Mouse (Mus musculus) MEL (cell line): ENCODE data around the gene Dnajc25. TPM values are rescaled to one million over a fixed set of nuclear protein-coding genes. Genes with fewer than 3 reads are reported as not detected.
A peak's percentile ranks its signal among the peaks of the same experiment; 100 is the strongest.

Source experiments
- DNase-seq: peaks from one replicate; pipeline ENCODE4 v3.0.0; 2011; ENCODE audit warnings: low read depth, low spot score
- H3K27ac ChIP-seq: 2 replicates; pipeline ENCODE4 v1.5.1; 2012; ENCODE audit warnings: low read depth, mild to moderate bottlenecking, control low read depth, low read length, moderate library complexity; ENCODE audit not compliant: control insufficient read depth
- H3K27me3 ChIP-seq, 2 experiments: fragments of 150-350 bp in 1 of 2; sonication (generic) in 1 of 2; 2 replicates each; pipeline ENCODE4 v1.6.1; 2012; ENCODE audit warnings: low read length in 2 of 2, mild to moderate bottlenecking in 2 of 2, improper control_type of control experiment in 1 of 2, moderate library complexity in 1 of 2; ENCODE audit not compliant: insufficient read depth in 2 of 2, control insufficient read depth in 1 of 2
- H3K36me3 ChIP-seq, 2 experiments: 2 replicates each; pipeline ENCODE4 v1.6.1; 2012 to 2014; ENCODE audit warnings: low read length in 2 of 2, improper control_type of control experiment in 1 of 2, inconsistent platforms in 1 of 2, mild to moderate bottlenecking in 1 of 2; ENCODE audit not compliant: insufficient read depth in 2 of 2, control insufficient read depth in 1 of 2
- H3K4me1 ChIP-seq, 2 experiments: fragments of 150-350 bp in 1 of 2; sonication (generic) in 1 of 2; 2 replicates each; pipeline ENCODE4 v1.6.1; 2012; ENCODE audit warnings: low read length in 2 of 2, improper control_type of control experiment in 1 of 2, mild to moderate bottlenecking in 1 of 2; ENCODE audit not compliant: insufficient read depth in 2 of 2, control insufficient read depth in 1 of 2
- H3K4me3 ChIP-seq, 2 experiments: fragments of 150-350 bp in 1 of 2; sonication (generic) in 1 of 2; 2 replicates each; pipeline ENCODE4 v1.5.1; 2012; ENCODE audit warnings: low read depth in 2 of 2, low read length in 2 of 2, mild to moderate bottlenecking in 2 of 2, moderate library complexity in 2 of 2, control low read depth in 1 of 2, improper control_type of control experiment in 1 of 2; ENCODE audit not compliant: control insufficient read depth in 1 of 2, insufficient read depth in 1 of 2
- H3K79me2 ChIP-seq: 2 replicates; pipeline ENCODE4 v1.6.1; 2012; ENCODE audit warnings: mild to moderate bottlenecking, low read length, moderate library complexity; ENCODE audit not compliant: control insufficient read depth, poor library complexity, insufficient read depth
- H3K9ac ChIP-seq: 2 replicates; pipeline ENCODE4 v1.6.1; 2012; ENCODE audit warnings: low read depth, mild to moderate bottlenecking, control low read depth, low read length, moderate library complexity; ENCODE audit not compliant: control insufficient read depth, poor library complexity, severe bottlenecking
- H3K9me3 ChIP-seq: fragments of 150-350 bp; sonication (generic); replicated peaks from 2 replicates; pipeline ENCODE4 v1.6.1; 2012; ENCODE audit warnings: mild to moderate bottlenecking, low read length, improper control_type of control experiment, moderate library complexity; ENCODE audit not compliant: insufficient read depth
- BHLHE40 ChIP-seq: IDR thresholded peaks from 2 replicates; pipeline ENCODE4 v1.6.1; 2012; ENCODE audit warnings: low read depth, mild to moderate bottlenecking, inconsistent platforms, low read length, improper control_type of control experiment, borderline replicate concordance
- CHD1 ChIP-seq: IDR thresholded peaks from 2 replicates; pipeline ENCODE4 v1.6.1; 2012; ENCODE audit warnings: low read depth, mild to moderate bottlenecking, inconsistent platforms, low read length, improper control_type of control experiment
- CHD2 ChIP-seq: IDR thresholded peaks from 2 replicates; pipeline ENCODE4 v1.6.1; 2011; ENCODE audit warnings: low read length, improper control_type of control experiment
- CTCF ChIP-seq, 3 experiments: IDR thresholded peaks in 2 of 3; conservative IDR thresholded peaks in 1 of 3; 2 replicates each; pipeline ENCODE4 v1.5.1; 2011 to 2012; ENCODE audit warnings: low read length in 3 of 3, low read depth in 2 of 3, mild to moderate bottlenecking in 2 of 3, improper control_type of control experiment in 1 of 3, inconsistent platforms in 1 of 3, mixed read lengths in 1 of 3, moderate library complexity in 1 of 3; ENCODE audit not compliant: control insufficient read depth in 1 of 3, insufficient read depth in 1 of 3, poor library complexity in 1 of 3, severe bottlenecking in 1 of 3
- E2F4 ChIP-seq: IDR thresholded peaks from 2 replicates; pipeline ENCODE4 v1.6.1; 2011; ENCODE audit warnings: low read depth, low read length, improper control_type of control experiment, borderline replicate concordance
- EP300 ChIP-seq, 2 experiments: IDR thresholded peaks; 2 replicates each; pipeline ENCODE4 v1.6.1; 2011; ENCODE audit warnings: improper control_type of control experiment in 2 of 2, low read length in 2 of 2, low read depth in 1 of 2, mild to moderate bottlenecking in 1 of 2
- GABPA ChIP-seq: IDR thresholded peaks from 2 replicates; pipeline ENCODE4 v1.6.1; 2012; ENCODE audit warnings: low read depth, mild to moderate bottlenecking, inconsistent platforms, low read length, improper control_type of control experiment, moderate library complexity
- KAT2A ChIP-seq: conservative IDR thresholded peaks from 2 replicates; pipeline ENCODE4 v1.6.1; 2012; ENCODE audit warnings: low read depth, low read length, improper control_type of control experiment, inconsistent platforms
- MAX ChIP-seq: IDR thresholded peaks from 2 replicates; pipeline ENCODE4 v1.6.1; 2011; ENCODE audit warnings: low read length, improper control_type of control experiment
- MEF2A ChIP-seq: IDR thresholded peaks from 2 replicates; pipeline ENCODE4 v1.6.1; 2014; ENCODE audit warnings: low read depth, mild to moderate bottlenecking, inconsistent platforms, low read length, improper control_type of control experiment; ENCODE audit not compliant: poor library complexity, insufficient replicate concordance, severe bottlenecking; ENCODE audit errors: extremely low read depth
- MXI1 ChIP-seq: IDR thresholded peaks from 2 replicates; pipeline ENCODE4 v1.6.1; 2011; ENCODE audit warnings: mild to moderate bottlenecking, low read depth, low read length, improper control_type of control experiment
- MYC ChIP-seq: IDR thresholded peaks from 2 replicates; pipeline ENCODE4 v1.6.1; 2011; ENCODE audit warnings: low read depth, mild to moderate bottlenecking, low read length, improper control_type of control experiment, moderate library complexity
- NELFE ChIP-seq: IDR thresholded peaks from 2 replicates; pipeline ENCODE4 v1.6.1; 2011; ENCODE audit warnings: low read depth, low read length, improper control_type of control experiment
- POLR2A ChIP-seq, 2 experiments: IDR thresholded peaks; 2 replicates each; pipeline ENCODE4 v1.6.1; 2011 to 2012; ENCODE audit warnings: low read length in 2 of 2, mild to moderate bottlenecking in 2 of 2, control low read depth in 1 of 2, improper control_type of control experiment in 1 of 2, low read depth in 1 of 2, moderate library complexity in 1 of 2; ENCODE audit not compliant: control insufficient read depth in 1 of 2, insufficient read depth in 1 of 2, poor library complexity in 1 of 2
- SIN3A ChIP-seq: IDR thresholded peaks from 2 replicates; pipeline ENCODE4 v1.6.1; 2012; ENCODE audit warnings: low read length, improper control_type of control experiment, inconsistent platforms
- TAL1 ChIP-seq: IDR thresholded peaks from 2 replicates; pipeline ENCODE4 v1.6.1; 2012; ENCODE audit warnings: mild to moderate bottlenecking, inconsistent platforms, low read length, moderate library complexity, mixed read lengths
- TCF12 ChIP-seq: IDR thresholded peaks from 2 replicates; pipeline ENCODE4 v1.6.1; 2014; ENCODE audit warnings: low read depth, mild to moderate bottlenecking, inconsistent platforms, low read length, improper control_type of control experiment, moderate library complexity
- UBTF ChIP-seq: IDR thresholded peaks from 2 replicates; pipeline ENCODE4 v1.6.1; 2012; ENCODE audit warnings: low read depth, mild to moderate bottlenecking, inconsistent platforms, low read length, improper control_type of control experiment, moderate library complexity, borderline replicate concordance; ENCODE audit not compliant: insufficient read depth
- USF1 ChIP-seq: IDR thresholded peaks from 2 replicates; pipeline ENCODE4 v1.6.1; 2014; ENCODE audit warnings: low read depth, mild to moderate bottlenecking, inconsistent platforms, low read length, improper control_type of control experiment, moderate library complexity
- ZC3H11A ChIP-seq: IDR thresholded peaks from 2 replicates; pipeline ENCODE4 v1.6.1; 2012; ENCODE audit warnings: low read depth, mild to moderate bottlenecking, inconsistent platforms, low read length, improper control_type of control experiment
- ZKSCAN1 ChIP-seq: IDR thresholded peaks from 2 replicates; pipeline ENCODE4 v1.6.1; 2012; ENCODE audit warnings: low read depth, mild to moderate bottlenecking, inconsistent platforms, low read length, improper control_type of control experiment, moderate library complexity
- polyA plus RNA-seq, 2 experiments: library from polyadenylated mRNA; stranded (reverse) in 1 of 2; unstranded in 1 of 2; fragments of >175 nt in 1 of 2; fragments of >200 nt in 1 of 2; gene quantifications; 2 replicates each; pipeline versions ENCODE4 v1.2.1 to v1.2.4; 2012; ENCODE audit warnings: low replicate concordance in 2 of 2, low read depth in 1 of 2; ENCODE audit not compliant: insufficient read length in 2 of 2, insufficient read depth in 1 of 2, missing spikeins in 1 of 2
- total RNA-seq: library from RNA; depleted of rRNA; stranded (reverse); fragments of 300-350 nt; gene quantifications from 2 replicates; pipeline ENCODE4 v1.2.3, GENCODE M21; 2012; rRNA removed

Dnajc25 gene
- 6.2 and 6.6 TPM in 2 replicates for total RNA-seq
- 10 to 100 TPM in 1 of 2 experiments, not detected in 1; 11.8 TPM for polyA plus RNA-seq

DNA sequence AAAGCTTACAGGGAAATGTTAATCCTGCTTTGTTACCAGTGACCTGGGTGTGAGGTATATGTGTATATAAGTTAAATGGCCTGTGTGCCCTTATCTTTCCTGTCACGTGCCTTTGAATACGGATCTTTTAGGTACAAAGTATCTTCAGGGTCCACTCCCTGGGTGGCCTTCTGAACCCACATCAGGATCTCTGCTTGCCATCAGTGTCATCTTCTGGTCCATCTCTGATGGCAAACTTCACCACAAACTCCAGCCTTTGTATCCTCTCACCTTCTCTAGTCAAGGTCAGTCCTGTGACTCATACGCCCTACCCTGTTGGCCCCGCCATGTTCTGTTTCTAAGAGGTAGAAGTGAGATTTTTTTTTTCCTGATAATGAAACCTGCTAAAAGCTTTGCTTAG lies at the start of gene Dnajc25:
Gene Dnajc25, plus strand, starts transcription at position 301 of the 400 bp plus-strand sequence.
- H3K27me3 ChIP-seq = no peaks in the 10 kb centered on the region
- H3K4me1 ChIP-seq = peaks cover 13 to 31% of the 10 kb centered on the region in 2 experiments
- no peak within 1 kb of the TSS for H3K9ac ChIP-seq
- H3K27ac ChIP-seq = no peak within 1 kb of the TSS
- no peak within 1 kb of the TSS for H3K4me3 ChIP-seq
- TF ChIP-seq EP300 (IDR thresholded peaks at IDR 0.05; ENCODE audit: low read depth in 1 of 2, low read length in 2 of 2) = no peak
- TF ChIP-seq BHLHE40 = 0 out of 2 replicates have a peak, but pooled peaks have one; percentile 34
- TF ChIP-seq E2F4 = no peak
- TF ChIP-seq USF1 = peak; percentile 53; the same call in 1 of the 2 replicates
- TF ChIP-seq ZC3H11A = no peak
- no peak for TF ChIP-seq MYC
- H3K36me3 ChIP-seq = peaks cover 0 to 15% of the 10 kb centered on the region in 2 experiments; a peak in 2 of 4 replicates
- no peak for DNase-seq
- no peaks in the 10 kb centered on the region for H3K79me2 ChIP-seq
- no peaks in the 10 kb centered on the region for H3K9me3 ChIP-seq

DNA sequence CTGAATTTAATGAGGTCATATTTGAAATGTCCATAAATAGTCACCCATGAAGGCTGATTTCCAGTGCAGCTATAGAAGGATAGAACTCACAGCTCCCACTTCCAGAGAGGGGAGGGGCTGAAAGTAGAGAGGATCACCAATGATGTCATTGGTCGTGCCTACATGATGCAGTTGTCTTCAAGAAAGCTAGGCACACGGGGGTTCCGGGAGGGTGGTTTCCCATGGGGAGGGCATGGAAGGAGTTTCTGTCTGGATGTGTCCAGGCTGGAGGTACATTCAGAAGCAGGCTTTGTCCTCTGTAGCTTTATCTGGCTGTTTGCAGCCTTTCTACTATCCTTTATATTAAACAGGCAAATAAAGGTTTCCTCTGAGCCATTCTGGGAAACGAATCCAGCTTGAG lies 46.5 kb upstream of the Dnajc25 start:
- TF ChIP-seq POLR2A (IDR thresholded peaks at IDR 0.05; ENCODE audit: control insufficient read depth in 1 of 2, insufficient read depth in 1 of 2, low read depth in 1 of 2, low read length in 2 of 2, poor library complexity in 1 of 2) = no peak
- TF ChIP-seq SIN3A = no peak
- TF ChIP-seq CTCF (IDR thresholded peaks at IDR 0.05 in 2 of 3, conservative IDR thresholded peaks at IDR 0.05 in 1 of 3; ENCODE audit: control insufficient read depth in 1 of 3, insufficient read depth in 1 of 3, low read depth in 2 of 3, low read length in 3 of 3, poor library complexity in 1 of 3, severe bottlenecking in 1 of 3) = no peak
- no peak for TF ChIP-seq TCF12
- TF ChIP-seq UBTF = no peak
- TF ChIP-seq CHD1 = no peak
- no peak for TF ChIP-seq GABPA
- no peak for TF ChIP-seq MAX
- no peak for TF ChIP-seq MEF2A
- TF ChIP-seq TAL1 = no peak
- TF ChIP-seq ZKSCAN1 = no peak
- TF ChIP-seq CHD2 = no peak
- TF ChIP-seq NELFE = no peak
- TF ChIP-seq KAT2A = no peak
- no peak for TF ChIP-seq MXI1
- DNase-seq = no peak
- peaks cover 0 to 1% of the 10 kb centered on the region in 2 experiments; a peak in 1 of 4 replicates for H3K27me3 ChIP-seq
- no peaks in the 10 kb centered on the region for H3K79me2 ChIP-seq
- H3K9ac ChIP-seq = no peak overlapping the region
- H3K36me3 ChIP-seq = no peaks in the 10 kb centered on the region
- no peak overlapping the region for H3K27ac ChIP-seq
- H3K9me3 ChIP-seq = no peaks in the 10 kb centered on the region
- H3K4me1 ChIP-seq = no peaks in the 10 kb centered on the region
- H3K4me3 ChIP-seq = no peak overlapping the region
